ENCODE assay signal across 31 mouse cellular contexts in the genomic region with DNA sequence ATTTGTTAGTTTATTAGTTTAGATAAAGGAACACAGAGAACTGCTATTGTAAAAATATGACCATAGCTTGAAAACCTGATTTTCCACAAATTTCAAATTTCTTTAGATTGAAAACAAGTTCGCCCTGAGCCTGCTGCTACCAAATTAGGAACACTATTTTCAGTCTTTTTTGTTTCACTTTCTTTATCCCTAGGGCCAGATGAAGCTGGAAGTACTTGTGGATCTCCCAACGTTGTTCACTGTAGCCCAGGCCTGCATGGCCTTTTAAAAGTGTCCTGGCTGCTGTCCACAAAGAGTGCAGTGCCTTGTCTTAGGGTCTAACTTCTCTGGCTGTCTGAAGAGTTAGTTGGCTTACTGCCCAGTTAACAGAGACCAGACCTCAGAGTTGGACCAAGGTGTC.
A peak's percentile ranks its signal among the peaks of the same experiment; 100 is the strongest.
DNase-seq lines count a peak whose midpoint lies in the region; ATAC-seq and TF ChIP-seq lines count a peak whose summit lies in the region.
"Had no signal": no experiment of that assay in that cellular context is flagged by ENCODE, and none has a peak within 500 bp of the region (broad histone marks: within the 10 kb centered on the region; RNA-seq: fewer than 3 reads in every experiment).

No protein-coding gene starts in this region.

- no peak overlapping the region for H3K4me3 ChIP-seq in hindbrain, postnatal 0 days (ENCODE audit: low read length)
- H3K4me3 ChIP-seq in hindbrain, embryonic 16.5 days (ENCODE audit: low read length), result no peak overlapping the region
- H3K4me3 ChIP-seq in limb, embryonic 14.5 days (replicated peaks; ENCODE audit: low read length), result no peak overlapping the region
- H3K4me3 ChIP-seq in limb, embryonic 10.5 days, result no peak overlapping the region
- no peak overlapping the region for H3K4me3 ChIP-seq in midbrain, postnatal 0 days (ENCODE audit: low read depth, low read length)
- no peak overlapping the region for H3K4me3 ChIP-seq in midbrain, embryonic 11.5 days (ENCODE audit: low read depth, low read length)
- H3K4me3 ChIP-seq: embryonic facial prominence, embryonic 12.5 days; embryonic facial prominence, embryonic 15.5 days; heart, adult 2 months; heart, embryonic 10.5 days; heart, embryonic 13.5 days; hindbrain, embryonic 12.5 days; hindbrain, embryonic 15.5 days had no signal

- H3K4me1 ChIP-seq in hindbrain, postnatal 0 days (ENCODE audit: insufficient read depth, low read length), result no peaks in the 10 kb centered on the region; the same call in 1 of the 2 replicates
- no peaks in the 10 kb centered on the region for H3K4me1 ChIP-seq in hindbrain, embryonic 16.5 days (ENCODE audit: control insufficient read depth, insufficient read depth, low read depth, low read length)
- no peaks in the 10 kb centered on the region for H3K4me1 ChIP-seq in limb, embryonic 14.5 days (ENCODE audit: control insufficient read depth, insufficient read depth, low read length)
- H3K4me1 ChIP-seq in limb, embryonic 10.5 days, result no peaks in the 10 kb centered on the region
- no peaks in the 10 kb centered on the region; the same call in 1 of the 2 replicates for H3K4me1 ChIP-seq in midbrain, postnatal 0 days (ENCODE audit: insufficient read depth, low read length)
- no peaks in the 10 kb centered on the region for H3K4me1 ChIP-seq in midbrain, embryonic 11.5 days (ENCODE audit: control insufficient read depth, insufficient read depth, low read length)
- H3K4me1 ChIP-seq: embryonic facial prominence, embryonic 12.5 days; embryonic facial prominence, embryonic 15.5 days; heart, embryonic 10.5 days; heart, embryonic 13.5 days; hindbrain, embryonic 12.5 days; hindbrain, embryonic 15.5 days had no signal

- H3K4me2 ChIP-seq in hindbrain, postnatal 0 days (ENCODE audit: low read depth, low read length), result no peak overlapping the region
- no peak overlapping the region for H3K4me2 ChIP-seq in hindbrain, embryonic 16.5 days (ENCODE audit: low read length)
- H3K4me2 ChIP-seq in limb, embryonic 14.5 days (replicated peaks; ENCODE audit: low read depth, low read length, severe bottlenecking), result no peak overlapping the region
- H3K4me2 ChIP-seq in midbrain, postnatal 0 days (ENCODE audit: low read depth, low read length, poor library complexity, severe bottlenecking), result no peak overlapping the region
- H3K4me2 ChIP-seq in midbrain, embryonic 11.5 days, result no peak overlapping the region
- H3K4me2 ChIP-seq: embryonic facial prominence, embryonic 12.5 days; embryonic facial prominence, embryonic 15.5 days; heart, embryonic 13.5 days; hindbrain, embryonic 12.5 days; hindbrain, embryonic 15.5 days had no signal

- TF ChIP-seq POLR2A in limb, embryonic 14.5 days (IDR thresholded peaks at IDR 0.05; ENCODE audit: borderline replicate concordance, extremely low read depth, insufficient read depth, insufficient read length), result no peak

- no peak overlapping the region for H3K27ac ChIP-seq in hindbrain, postnatal 0 days
- no peak overlapping the region for H3K27ac ChIP-seq in hindbrain, embryonic 16.5 days (ENCODE audit: low read depth, low read length)
- H3K27ac ChIP-seq in limb, embryonic 14.5 days (replicated peaks; ENCODE audit: low read depth, low read length), result no peak overlapping the region
- H3K27ac ChIP-seq in limb, embryonic 10.5 days, result no peak overlapping the region
- H3K27ac ChIP-seq in midbrain, postnatal 0 days (ENCODE audit: low read depth, low read length), result no peak overlapping the region
- no peak overlapping the region for H3K27ac ChIP-seq in midbrain, embryonic 11.5 days (ENCODE audit: low read depth, low read length)
- H3K27ac ChIP-seq: embryonic facial prominence, embryonic 12.5 days; embryonic facial prominence, embryonic 15.5 days; heart, adult 2 months; heart, embryonic 10.5 days; heart, embryonic 13.5 days; hindbrain, embryonic 12.5 days; hindbrain, embryonic 15.5 days had no signal

- no peaks in the 10 kb centered on the region for H3K27me3 ChIP-seq in hindbrain, postnatal 0 days (ENCODE audit: insufficient read depth, low read length)
- no peaks in the 10 kb centered on the region for H3K27me3 ChIP-seq in hindbrain, embryonic 16.5 days (replicated peaks; ENCODE audit: control insufficient read depth, insufficient read depth, low read length)
- no peaks in the 10 kb centered on the region for H3K27me3 ChIP-seq in limb, embryonic 14.5 days (ENCODE audit: control insufficient read depth, insufficient read depth, low read length)
- H3K27me3 ChIP-seq in limb, embryonic 10.5 days (ENCODE audit: low read depth, poor library complexity, severe bottlenecking), result no peaks in the 10 kb centered on the region
- H3K27me3 ChIP-seq in midbrain, postnatal 0 days (ENCODE audit: insufficient read depth, low read length), result no peaks in the 10 kb centered on the region
- H3K27me3 ChIP-seq in midbrain, embryonic 11.5 days (ENCODE audit: control insufficient read depth, insufficient read depth, low read length), result no peaks in the 10 kb centered on the region
- H3K27me3 ChIP-seq: CH12.LX; embryonic facial prominence, embryonic 12.5 days; embryonic facial prominence, embryonic 15.5 days; heart, embryonic 13.5 days; hindbrain, embryonic 12.5 days; hindbrain, embryonic 15.5 days had no signal

- H3K9me3 ChIP-seq in hindbrain, postnatal 0 days (ENCODE audit: low read length), result no peaks in the 10 kb centered on the region
- no peaks in the 10 kb centered on the region for H3K9me3 ChIP-seq in hindbrain, embryonic 16.5 days (ENCODE audit: control insufficient read depth, low read length)
- H3K9me3 ChIP-seq in limb, embryonic 14.5 days (ENCODE audit: control insufficient read depth, low read length), result no peaks in the 10 kb centered on the region
- no peaks in the 10 kb centered on the region for H3K9me3 ChIP-seq in limb, embryonic 10.5 days (replicated peaks)
- no peaks in the 10 kb centered on the region for H3K9me3 ChIP-seq in midbrain, postnatal 0 days (ENCODE audit: low read length)
- no peaks in the 10 kb centered on the region for H3K9me3 ChIP-seq in midbrain, embryonic 11.5 days (ENCODE audit: control insufficient read depth, low read length)
- H3K9me3 ChIP-seq: embryonic facial prominence, embryonic 12.5 days; embryonic facial prominence, embryonic 15.5 days; heart, embryonic 10.5 days; heart, embryonic 13.5 days; hindbrain, embryonic 12.5 days; hindbrain, embryonic 15.5 days had no signal

- DNase-seq in hindbrain, postnatal 0 days (ENCODE audit: low spot score), result peak; percentile 25
- DNase-seq in limb, embryonic 14.5 days (ENCODE audit: low spot score), result peak; percentile 36
- DNase-seq in limb, embryonic 10.5 days (ENCODE audit: low spot score), result no peak
- DNase-seq in midbrain, postnatal 0 days (ENCODE audit: low spot score), result peak; percentile 15
- DNase-seq in midbrain, embryonic 11.5 days (ENCODE audit: low spot score, missing footprints), result no peak
- DNase-seq in skeletal muscle tissue, adult 2 months (ENCODE audit: low read depth, low spot score), result peak; percentile 3
- no peak for DNase-seq in frontal cortex, postnatal 10 days (ENCODE audit: low spot score in 2 of 2)
- DNase-seq: adrenal gland, adult 2 months; adrenal gland, postnatal 14 days; B cell, adult 2 months; cerebellum, adult 11 months; cerebellum, adult 2 months; cerebellum, adult 9-11 months; cerebellum, postnatal 25 days; forebrain, postnatal 0 days; gastrocnemius, postnatal 10 days; gastrocnemius, postnatal 36 days; heart, adult 2 months; heart, postnatal 14 days; heart, postnatal 4 days had no signal

- no peak for TF ChIP-seq CTCF in hindbrain, postnatal 0 days (IDR thresholded peaks at IDR 0.05; ENCODE audit: low read depth)
- TF ChIP-seq CTCF in midbrain, postnatal 0 days (IDR thresholded peaks at IDR 0.05), result no peak

- no peak overlapping the region for H3K9ac ChIP-seq in hindbrain, postnatal 0 days (replicated peaks; ENCODE audit: low read length)
- H3K9ac ChIP-seq in hindbrain, embryonic 16.5 days (ENCODE audit: low read depth, low read length), result no peak overlapping the region
- H3K9ac ChIP-seq in limb, embryonic 14.5 days (ENCODE audit: low read depth, low read length, severe bottlenecking), result no peak overlapping the region
- no peak overlapping the region for H3K9ac ChIP-seq in midbrain, postnatal 0 days (replicated peaks; ENCODE audit: low read length, poor library complexity, severe bottlenecking)
- no peak overlapping the region for H3K9ac ChIP-seq in midbrain, embryonic 11.5 days (ENCODE audit: low read length)
- H3K9ac ChIP-seq: embryonic facial prominence, embryonic 12.5 days; embryonic facial prominence, embryonic 15.5 days; forebrain, postnatal 0 days; heart, embryonic 13.5 days; hindbrain, embryonic 12.5 days; hindbrain, embryonic 15.5 days had no signal

- no peaks in the 10 kb centered on the region for H3K36me3 ChIP-seq in hindbrain, postnatal 0 days (ENCODE audit: insufficient read depth, low read length)
- no peaks in the 10 kb centered on the region for H3K36me3 ChIP-seq in hindbrain, embryonic 16.5 days (ENCODE audit: control insufficient read depth, insufficient read depth, low read length)
- no peaks in the 10 kb centered on the region for H3K36me3 ChIP-seq in limb, embryonic 14.5 days (ENCODE audit: control insufficient read depth, insufficient read depth, low read length)
- no peaks in the 10 kb centered on the region for H3K36me3 ChIP-seq in limb, embryonic 10.5 days
- H3K36me3 ChIP-seq in midbrain, postnatal 0 days (ENCODE audit: insufficient read depth, low read length), result no peaks in the 10 kb centered on the region
- H3K36me3 ChIP-seq in midbrain, embryonic 11.5 days (ENCODE audit: control insufficient read depth, insufficient read depth, low read length), result no peaks in the 10 kb centered on the region
- H3K36me3 ChIP-seq: embryonic facial prominence, embryonic 12.5 days; embryonic facial prominence, embryonic 15.5 days; G1E; heart, embryonic 10.5 days; heart, embryonic 13.5 days; hindbrain, embryonic 12.5 days; hindbrain, embryonic 15.5 days had no signal

- no peak for ATAC-seq in hindbrain, postnatal 0 days
- no peak for ATAC-seq in hindbrain, embryonic 16.5 days
- peak; percentile 41; the same call in 1 of the 2 replicates for ATAC-seq in limb, embryonic 14.5 days (ENCODE audit: low FRiP score, low read depth)
- ATAC-seq in midbrain, postnatal 0 days (ENCODE audit: low FRiP score), result no peak
- no peak for ATAC-seq in midbrain, embryonic 11.5 days (ENCODE audit: low FRiP score)
- ATAC-seq: forebrain, embryonic 14.5 days; forebrain, postnatal 0 days; Patski had no signal

- 63% methylated on average over 2 of the region's 2 CpGs for WGBS in hindbrain, postnatal 0 days
- WGBS in hindbrain, embryonic 16.5 days, result 55% methylated on average over 2 of the region's 2 CpGs
- WGBS in limb, embryonic 14.5 days, result 32% methylated on average over 2 of the region's 2 CpGs
- 68% methylated on average over 2 of the region's 2 CpGs for WGBS in limb, embryonic 10.5 days
- WGBS in midbrain, postnatal 0 days, result 47% methylated on average over 2 of the region's 2 CpGs
- WGBS in midbrain, embryonic 11.5 days, result 77% methylated on average over 2 of the region's 2 CpGs

Comparison
In these comparisons a context has a peak if more than half of its experiments do, and no peak if none do; other contexts are left out.
1. DNase-seq: peak in hindbrain, postnatal 0 days (single experiment), limb, embryonic 14.5 days (single experiment), midbrain, postnatal 0 days (single experiment) and skeletal muscle tissue, adult 2 months (single experiment); none in limb, embryonic 10.5 days (single experiment), midbrain, embryonic 11.5 days (single experiment) and frontal cortex, postnatal 10 days (0 of 2).